Mouse (Mus musculus): ENCODE measurements at regions not wholly inside any gene's neighbourhood (a gene's known extent, or its start where the extent isn't known, plus 50 kb on each side); places are given as distances from the start of the nearest gene placed in this dataset.
A peak's percentile ranks its signal among the peaks of the same experiment; 100 is the strongest.

DNA sequence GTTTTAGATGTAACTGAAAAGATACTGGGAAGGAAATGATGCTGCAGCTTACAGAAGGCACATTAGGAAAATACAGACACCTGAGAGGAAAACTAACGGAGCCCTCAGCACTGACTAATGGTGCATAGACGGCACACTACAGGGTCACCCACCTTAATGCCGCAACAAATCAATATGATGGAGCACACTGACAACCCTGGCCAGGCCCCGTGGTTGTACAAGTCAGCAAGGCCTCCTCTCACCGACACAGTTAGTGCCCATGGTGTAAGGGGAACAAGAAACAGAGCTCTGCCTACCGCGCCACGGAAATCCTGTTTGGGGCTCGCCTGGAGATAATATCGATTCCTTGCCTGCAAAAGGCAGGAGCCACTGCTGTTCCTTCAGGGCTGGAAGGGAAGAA lies 273.9 kb downstream of the Prim2 start:
- no peak for DNase-seq (ENCODE audit: low spot score in 2 of 2)

- no peak for DNase-seq (ENCODE audit: low spot score in 2 of 2)
These were observed 274.5 kb downstream of the Prim2 start for GRCm38 (mm10) chr1:33394989-33395594.

DNA sequence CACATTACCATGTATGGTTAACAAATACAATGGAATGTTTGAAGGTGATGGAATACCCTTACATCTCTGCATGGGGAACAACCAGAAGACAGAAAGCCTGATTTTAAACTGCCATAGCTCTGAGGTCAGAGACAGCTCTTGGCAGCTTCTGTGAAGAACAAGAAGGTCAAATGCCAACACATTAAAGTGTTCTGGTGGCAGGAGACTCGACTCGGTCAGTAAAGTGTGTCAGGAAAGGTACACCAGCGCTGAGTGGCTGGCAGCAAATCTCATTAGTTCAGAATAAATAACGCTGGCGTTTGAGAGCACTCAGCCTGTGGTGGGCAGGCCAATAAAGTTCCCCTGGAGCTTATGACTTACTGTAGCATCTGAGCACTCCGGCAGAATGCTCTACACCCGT lies 298.8 kb downstream of the Prim2 start:
- DNase-seq (ENCODE audit: low spot score in 2 of 2): no peak

DNA sequence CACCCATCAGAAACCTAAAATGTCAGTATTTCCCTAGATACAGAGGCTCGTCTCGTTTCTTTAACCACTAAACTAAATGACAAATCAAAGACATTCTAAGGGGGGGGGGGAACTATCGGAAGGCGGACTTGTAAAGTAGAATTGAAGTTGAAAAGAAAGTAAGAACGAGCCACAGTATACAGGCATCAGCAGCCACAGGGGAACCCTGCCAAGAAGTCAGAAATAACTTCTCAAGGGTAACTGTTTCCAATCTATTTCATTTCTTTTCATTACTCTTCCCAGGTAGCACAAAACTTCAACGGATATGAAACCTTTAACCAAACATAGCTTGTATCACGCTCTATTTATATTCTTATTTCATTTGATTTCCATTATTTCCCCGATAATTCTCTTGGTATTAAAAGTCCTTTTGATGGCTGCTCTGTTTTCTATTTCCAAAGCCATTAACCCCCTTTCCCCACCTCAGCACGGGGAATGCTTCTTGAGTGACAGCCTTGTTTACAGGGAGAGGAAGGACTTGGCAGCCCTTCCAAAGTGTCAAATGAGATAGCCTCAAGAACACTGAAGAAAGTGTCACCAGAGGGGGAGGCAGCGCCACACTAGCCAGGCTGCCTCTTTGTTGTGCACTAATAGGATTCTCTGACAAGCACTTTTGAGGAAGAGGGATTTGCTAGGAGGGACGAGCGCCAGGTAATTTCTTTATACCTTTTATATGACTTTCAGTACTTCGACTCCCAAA lies 306.7 kb downstream of the Prim2 start:
- DNase-seq (ENCODE audit: low spot score in 2 of 2): no peak

DNA sequence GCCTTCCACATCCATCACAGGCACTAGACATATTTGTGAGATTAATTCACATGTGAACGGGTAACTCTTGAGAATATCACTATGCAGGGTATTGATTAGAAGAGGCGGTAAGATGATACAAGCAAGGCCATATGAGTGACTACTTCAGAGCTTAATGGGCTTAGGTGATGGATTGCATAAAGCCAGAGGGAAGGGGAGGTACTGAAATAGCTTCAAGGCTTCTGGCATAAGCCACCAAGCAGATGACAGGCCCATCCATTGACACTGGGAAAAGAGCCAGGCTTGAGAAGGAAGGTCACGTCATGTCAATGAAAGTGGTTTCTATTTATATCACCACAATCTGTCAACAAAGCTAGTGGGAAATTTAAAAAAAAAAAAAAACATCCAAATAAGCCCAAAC lies 335.5 kb downstream of the Prim2 start:
- peak in 1 of 2 experiments; percentile 25 for DNase-seq (ENCODE audit: low spot score in 2 of 2)

All from layer of hippocampus, postnatal 14 days (tissue).